Mouse (Mus musculus): ENCODE results near the gene Ints5. TPM values are rescaled to one million over a fixed set of nuclear protein-coding genes. Genes with fewer than 3 reads are reported as not detected.

Ints5 gene
- polyA plus RNA-seq, 1 experiment from 2014 or later: 48.1 TPM

DNA sequence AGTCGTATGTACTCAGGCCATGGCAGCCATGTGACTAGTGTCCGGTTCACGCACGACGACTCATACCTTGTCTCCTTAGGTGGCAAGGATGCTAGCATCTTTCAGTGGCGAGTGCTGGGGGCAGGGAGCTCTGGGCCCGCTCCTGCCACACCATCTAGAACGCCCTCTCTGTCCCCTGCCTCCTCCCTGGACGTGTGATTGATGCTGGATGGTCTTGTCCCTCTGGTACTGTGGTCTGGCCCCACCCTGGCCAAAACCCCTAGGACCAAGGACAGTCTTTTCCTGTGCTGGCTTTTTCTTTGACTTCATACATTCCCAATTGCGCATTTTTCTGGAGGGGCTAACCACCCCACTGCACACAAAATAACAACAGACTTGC, 48.3 kb downstream of the Ints5 start:
- H3K9me3 ChIP-seq: no peaks in the 10 kb centered on the region
- peaks cover 38% of the 10 kb centered on the region for H3K4me1 ChIP-seq
- peak; percentile 37 for ATAC-seq (ENCODE audit: low FRiP score)
- peak overlapping the region; percentile 83 for H3K9ac ChIP-seq
- WGBS: 36% methylated on average over 10 of the region's 10 CpGs
- H3K4me3 ChIP-seq (replicated peaks): peak overlapping the region; percentile 72
- peak overlapping the region; percentile 94 for H3K27ac ChIP-seq
- no peaks in the 10 kb centered on the region for H3K27me3 ChIP-seq
- peak overlapping the region; percentile 69 for H3K4me2 ChIP-seq
- H3K36me3 ChIP-seq (replicated peaks): peaks cover 28% of the 10 kb centered on the region

DNA sequence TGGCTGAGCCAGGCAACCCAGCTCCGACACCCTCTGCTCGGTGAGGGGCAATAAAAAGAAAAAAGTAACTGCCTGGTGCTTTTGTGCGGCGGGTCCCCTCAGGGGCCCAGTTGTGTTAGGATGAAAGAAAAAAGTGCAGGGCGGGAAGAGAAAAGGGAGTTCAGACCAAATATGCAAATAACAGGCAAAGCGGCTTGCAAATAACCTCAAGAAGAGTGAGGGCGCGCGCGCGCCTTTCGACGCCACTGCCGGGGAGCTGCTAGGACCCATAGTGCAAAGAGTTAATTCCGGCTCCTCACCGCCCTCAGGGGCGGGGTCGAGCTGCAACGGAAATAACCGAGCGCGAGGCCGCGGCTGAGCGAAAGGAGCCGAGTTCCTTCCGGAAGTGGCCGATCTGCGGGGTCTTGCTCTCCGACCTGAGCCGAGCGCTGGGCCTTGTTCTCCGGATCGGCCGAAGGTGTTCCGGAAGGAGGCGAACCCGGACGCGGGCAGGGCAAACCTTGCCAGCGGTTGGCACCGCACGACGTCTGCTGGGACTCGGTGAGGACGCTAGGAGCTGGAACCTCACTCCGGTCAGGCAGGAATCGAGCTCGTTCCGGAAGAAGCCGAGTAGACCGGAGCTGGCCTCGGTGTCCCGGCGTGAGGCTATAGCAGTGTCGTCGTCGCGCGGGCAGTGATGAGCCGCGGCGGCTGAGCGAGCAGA, 48.9 kb downstream of the Ints5 start, which contains the start of gene Mta2:
Gene Mta2 (plus strand): TSS at position 361 of the 703 bp plus-strand sequence.
- Histone ChIP-seq H3K4me1 (peaks cover 38% of the 10 kb centered on the region), H3K27ac (peak within 1 kb of the TSS; percentile 94), H3K4me3 (replicated peaks) (peak within 1 kb of the TSS; percentile 72), H3K36me3 (replicated peaks) (peaks cover 33% of the 10 kb centered on the region), H3K9ac (peak within 1 kb of the TSS; percentile 83), H3K9me3 (no peaks in the 10 kb centered on the region), H3K4me2 (peak within 1 kb of the TSS; percentile 69), H3K27me3 (no peaks in the 10 kb centered on the region)
- peak; percentile 93 for ATAC-seq (ENCODE audit: low FRiP score)
- under 1% methylated on average over 64 of the region's 64 CpGs for WGBS

DNA sequence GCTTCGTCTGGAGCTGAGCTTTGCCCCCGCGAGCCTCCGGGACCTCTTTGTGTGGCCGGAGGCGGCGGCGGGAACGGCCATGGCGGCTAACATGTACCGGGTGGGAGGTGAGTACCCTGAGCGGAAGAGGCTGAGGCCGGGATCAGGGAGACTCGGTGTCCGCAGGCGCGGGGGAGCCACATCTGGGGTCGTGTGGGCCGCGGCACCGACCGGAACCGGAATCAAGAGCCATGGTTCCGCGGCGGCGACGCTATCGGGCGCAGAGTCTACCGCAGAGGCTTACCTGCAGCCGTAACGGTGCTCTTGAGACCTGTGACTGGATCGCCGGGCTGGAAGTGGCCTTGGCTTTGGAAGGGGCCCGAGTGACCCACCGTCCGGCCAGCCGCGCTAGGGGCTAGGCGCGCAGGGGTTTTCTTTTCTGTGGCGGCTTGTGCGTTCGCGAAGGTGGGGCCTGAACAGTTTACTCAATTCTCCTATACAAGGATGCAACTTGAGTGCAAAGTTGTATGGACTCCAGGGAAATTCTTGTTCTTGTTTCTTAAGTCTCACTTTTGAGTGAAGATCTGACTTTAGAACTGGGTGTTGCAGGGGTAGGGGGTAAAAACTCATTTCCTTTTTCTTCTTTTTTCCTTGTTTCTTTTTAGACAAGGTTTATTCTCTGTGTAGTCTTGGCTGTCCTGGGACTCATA, 49.6 kb downstream of the Ints5 start:
- H3K9me3 ChIP-seq: no peaks in the 10 kb centered on the region
- under 1% methylated on average over 46 of the region's 46 CpGs for WGBS
- ATAC-seq (ENCODE audit: low FRiP score): peak; percentile 51
- no peaks in the 10 kb centered on the region for H3K27me3 ChIP-seq
- H3K4me3 ChIP-seq (replicated peaks): peak overlapping the region; percentile 72
- peaks cover 38% of the 10 kb centered on the region for H3K4me1 ChIP-seq
- H3K9ac ChIP-seq: peak overlapping the region; percentile 83
- peak overlapping the region; percentile 69 for H3K4me2 ChIP-seq
- H3K27ac ChIP-seq: peak overlapping the region; percentile 94
- peaks cover 40% of the 10 kb centered on the region for H3K36me3 ChIP-seq (replicated peaks)

DNA sequence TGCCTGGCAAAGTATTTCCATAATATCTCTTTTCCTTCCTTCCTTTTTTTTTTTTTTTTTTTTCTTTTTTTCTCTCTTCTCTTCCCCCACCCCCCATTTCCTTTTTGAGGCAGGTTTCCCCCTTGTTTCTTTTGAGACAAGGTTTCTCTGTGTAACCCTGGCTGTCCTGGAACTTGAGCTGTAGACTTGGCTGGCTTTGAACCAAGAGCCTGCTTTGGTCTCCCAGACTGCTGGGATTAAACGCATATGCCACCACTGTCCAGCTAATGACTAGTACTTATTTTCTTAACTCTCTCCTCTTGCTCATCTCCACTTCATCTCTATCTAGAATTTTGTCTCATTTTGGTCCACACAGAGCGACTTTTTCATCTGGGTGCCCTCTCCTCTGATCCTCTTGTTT, 50.2 kb downstream of the Ints5 start:
- H3K9me3 ChIP-seq: no peaks in the 10 kb centered on the region
- H3K27me3 ChIP-seq: no peaks in the 10 kb centered on the region
- H3K27ac ChIP-seq: no peak overlapping the region
- H3K4me1 ChIP-seq: peaks cover 38% of the 10 kb centered on the region
- peak overlapping the region; percentile 83 for H3K9ac ChIP-seq
- ATAC-seq (ENCODE audit: low FRiP score): no peak
- H3K36me3 ChIP-seq (replicated peaks): peaks cover 46% of the 10 kb centered on the region
- WGBS: 78% methylated on average over 2 of the region's 2 CpGs
- peak overlapping the region; percentile 72 for H3K4me3 ChIP-seq (replicated peaks)
- H3K4me2 ChIP-seq: peak overlapping the region; percentile 69

DNA sequence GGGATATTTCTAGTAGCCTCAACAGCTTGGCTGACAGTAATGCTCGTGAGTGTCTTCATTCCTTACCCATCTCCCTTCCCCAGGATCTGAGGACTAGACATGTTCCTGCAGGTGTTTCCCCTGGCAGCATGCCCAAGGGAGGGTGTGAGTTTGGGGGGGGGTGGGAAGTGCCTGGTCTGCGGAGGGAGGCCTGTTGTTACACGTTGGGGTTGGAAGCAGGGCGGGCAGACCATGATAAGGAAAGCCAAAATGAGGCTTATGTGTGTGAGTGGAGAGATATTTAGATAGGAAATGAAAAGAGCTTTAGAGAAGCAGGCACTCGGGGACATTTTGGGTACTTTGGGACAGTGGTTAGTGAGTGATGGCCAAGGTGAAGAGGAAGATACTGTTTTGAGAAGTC, 51.3 kb downstream of the Ints5 start:
- no peak for ATAC-seq (ENCODE audit: low FRiP score)

DNA sequence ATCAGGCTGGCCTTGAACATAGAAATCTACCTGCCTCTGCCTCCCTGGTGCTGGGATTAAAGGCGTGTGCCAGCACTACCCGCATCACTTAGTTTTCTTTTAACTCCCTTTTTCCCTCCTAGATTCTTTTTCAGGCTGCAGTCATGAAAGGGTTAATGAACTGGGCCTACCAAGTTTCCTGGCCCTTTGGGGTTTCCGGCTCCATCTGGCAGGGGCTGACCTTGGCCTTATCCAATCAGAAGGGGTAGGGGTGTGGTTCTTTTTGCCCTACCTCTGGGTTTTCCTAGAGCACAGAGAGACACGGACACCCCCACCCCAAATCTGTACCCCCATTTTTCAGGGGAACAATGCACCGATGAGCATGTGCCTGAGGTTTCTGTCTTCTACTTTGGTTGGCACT, 51.9 kb downstream of the Ints5 start:
- H3K36me3 ChIP-seq (replicated peaks): peaks cover 59% of the 10 kb centered on the region
- 46% methylated on average over 5 of the region's 5 CpGs for WGBS

More for the DNA sequence above, 51.3 kb downstream of the Ints5 start:
- Histone ChIP-seq H3K4me3 (replicated peaks) (peak overlapping the region; percentile 72; the same call in 1 of the 2 replicates), H3K27me3 (no peaks in the 10 kb centered on the region), H3K4me2 (peak overlapping the region; percentile 69), H3K36me3 (replicated peaks) (peaks cover 53% of the 10 kb centered on the region), H3K9ac (0 out of 2 replicates have a peak overlapping the region, but pooled peaks have one; percentile 1), H3K27ac (0 out of 2 replicates have a peak overlapping the region, but pooled peaks have one; percentile 3), H3K4me1 (peaks cover 38% of the 10 kb centered on the region), H3K9me3 (no peaks in the 10 kb centered on the region)
- WGBS: 78% methylated on average over 5 of the region's 5 CpGs

DNA sequence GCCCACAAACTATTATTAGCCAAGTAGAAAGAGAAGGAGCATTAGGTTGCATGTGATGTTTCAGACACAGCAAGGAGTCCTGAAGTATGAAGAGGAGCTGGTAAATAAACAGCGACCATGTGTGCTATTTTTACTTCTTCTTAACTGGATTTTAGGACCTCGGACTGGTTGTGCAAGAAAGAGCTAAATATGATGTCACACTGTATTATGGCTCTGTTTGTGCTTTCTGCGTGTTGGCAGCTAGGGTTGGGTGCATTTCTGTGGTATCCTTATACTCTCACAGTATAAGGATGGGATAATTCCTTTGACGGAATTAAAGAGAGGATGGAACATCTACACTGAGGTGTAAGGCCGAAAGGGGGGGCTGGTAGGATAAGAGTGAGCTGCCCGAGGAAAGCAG, 52.4 kb downstream of the Ints5 start:
- no peak for ATAC-seq (ENCODE audit: low FRiP score)

More for the DNA sequence above, 51.9 kb downstream of the Ints5 start:
- Histone ChIP-seq H3K27ac (0 out of 2 replicates have a peak overlapping the region, but pooled peaks have one; percentile 26), H3K4me1 (peaks cover 38% of the 10 kb centered on the region), H3K27me3 (no peaks in the 10 kb centered on the region), H3K9me3 (no peaks in the 10 kb centered on the region), H3K4me3 (replicated peaks) (peak overlapping the region; percentile 13; the same call in 1 of the 2 replicates), H3K4me2 (peak overlapping the region; percentile 69), H3K9ac (no peak overlapping the region)
- ATAC-seq (ENCODE audit: low FRiP score): no peak

DNA sequence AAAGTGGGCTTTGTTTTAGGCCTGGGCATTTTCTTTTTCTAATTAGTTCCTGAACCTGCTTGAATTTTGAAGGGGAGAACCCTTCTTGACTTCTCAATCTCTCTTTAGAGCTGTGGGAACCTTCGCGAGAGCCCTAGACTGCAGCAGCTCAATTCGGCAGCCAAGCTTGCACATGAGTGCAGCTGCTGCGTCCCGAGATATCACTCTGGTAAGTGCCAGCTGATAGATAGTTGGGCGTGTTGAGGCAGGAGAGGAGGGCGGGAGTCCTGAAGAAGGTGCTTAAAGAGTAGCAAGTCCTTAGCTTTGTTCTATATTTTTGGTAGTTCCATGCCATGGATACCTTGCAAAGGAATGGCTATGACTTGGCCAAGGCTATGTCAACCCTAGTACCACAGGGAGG, 54.1 kb downstream of the Ints5 start:
- Histone ChIP-seq H3K36me3 (replicated peaks) (peaks cover 81% of the 10 kb centered on the region), H3K4me1 (peaks cover 32% of the 10 kb centered on the region), H3K4me2 (no peak overlapping the region), H3K9me3 (no peaks in the 10 kb centered on the region), H3K27ac (no peak overlapping the region), H3K27me3 (no peaks in the 10 kb centered on the region), H3K9ac (no peak overlapping the region), H3K4me3 (replicated peaks) (no peak overlapping the region)
- ATAC-seq (ENCODE audit: low FRiP score): no peak
- WGBS: 93% methylated on average over 7 of the region's 7 CpGs

More for the DNA sequence above, 52.4 kb downstream of the Ints5 start:
- H3K4me1 ChIP-seq: peaks cover 38% of the 10 kb centered on the region
- H3K9ac ChIP-seq: no peak overlapping the region
- H3K27me3 ChIP-seq: no peaks in the 10 kb centered on the region
- peaks cover 64% of the 10 kb centered on the region for H3K36me3 ChIP-seq (replicated peaks)
- 0 out of 2 replicates have a peak overlapping the region, but pooled peaks have one; percentile 13 for H3K4me3 ChIP-seq (replicated peaks)
- WGBS: 90% methylated on average over 6 of the region's 6 CpGs
- 0 out of 2 replicates have a peak overlapping the region, but pooled peaks have one; percentile 26 for H3K27ac ChIP-seq
- H3K9me3 ChIP-seq: no peaks in the 10 kb centered on the region
- H3K4me2 ChIP-seq: peak overlapping the region; percentile 69

Small RNAs within 50 kb of the gene (microRNA-seq; reads per million reads assigned to microRNA genes)
- not detected for gene Mir5136

Other genes starting within 250 kb of the Ints5 start
- 0.10 and 0.27 TPM in 2 replicates for gene Chrm1, start 229.2 kb upstream of the Ints5 start, polyA plus RNA-seq (2016; fragmentation: Nextera tagmentation; extraction: Ambion mirVana)
- 140 and 143 TPM in 2 replicates for gene Slc3a2, start 169.6 kb upstream of the Ints5 start, polyA plus RNA-seq (2016; fragmentation: Nextera tagmentation; extraction: Ambion mirVana)
- gene Wdr74, start 157.2 kb upstream of the Ints5 start, polyA plus RNA-seq (2016; fragmentation: Nextera tagmentation; extraction: Ambion mirVana): 83.7 and 85.9 TPM in 2 replicates
- 2.8 and 3.7 TPM in 2 replicates for gene 1700092M07Rik, start 152.3 kb upstream of the Ints5 start, polyA plus RNA-seq (2016; fragmentation: Nextera tagmentation; extraction: Ambion mirVana)
- gene Stx5a, start 151.6 kb upstream of the Ints5 start, polyA plus RNA-seq (2016; fragmentation: Nextera tagmentation; extraction: Ambion mirVana): 108 and 114 TPM in 2 replicates
- gene Nxf1, start 135.9 kb upstream of the Ints5 start, polyA plus RNA-seq (2016; fragmentation: Nextera tagmentation; extraction: Ambion mirVana): 206 and 225 TPM in 2 replicates
- 203 and 210 TPM in 2 replicates for gene Tmem223, start 122.0 kb upstream of the Ints5 start, polyA plus RNA-seq (2016; fragmentation: Nextera tagmentation; extraction: Ambion mirVana)
- 34.4 and 36.9 TPM in 2 replicates for gene Tmem179b, start 118.5 kb upstream of the Ints5 start, polyA plus RNA-seq (2016; fragmentation: Nextera tagmentation; extraction: Ambion mirVana)
- 35.9 and 41.5 TPM in 2 replicates for gene Taf6l, start 106.6 kb upstream of the Ints5 start, polyA plus RNA-seq (2016; fragmentation: Nextera tagmentation; extraction: Ambion mirVana)
- 158 and 161 TPM in 2 replicates for gene Polr2g, start 94.4 kb upstream of the Ints5 start, polyA plus RNA-seq (2016; fragmentation: Nextera tagmentation; extraction: Ambion mirVana)
- gene Zbtb3, start 90.5 kb upstream of the Ints5 start, polyA plus RNA-seq (2016; fragmentation: Nextera tagmentation; extraction: Ambion mirVana): 6.6 and 7.9 TPM in 2 replicates
- 78.7 and 83.9 TPM in 2 replicates for gene Ttc9c, start 73.7 kb upstream of the Ints5 start, polyA plus RNA-seq (2016; fragmentation: Nextera tagmentation; extraction: Ambion mirVana)
- gene Hnrnpul2, start 73.0 kb upstream of the Ints5 start, polyA plus RNA-seq (2016; fragmentation: Nextera tagmentation; extraction: Ambion mirVana): 7.2 and 7.8 TPM in 2 replicates
- gene AC129217.1, start 63.2 kb upstream of the Ints5 start, polyA plus RNA-seq (2016; fragmentation: Nextera tagmentation; extraction: Ambion mirVana): not detected in 2 replicates
- gene Bscl2, start 55.5 kb upstream of the Ints5 start, polyA plus RNA-seq (2016; fragmentation: Nextera tagmentation; extraction: Ambion mirVana): 57.5 and 62.9 TPM in 2 replicates
- gene Gng3, start 53.8 kb upstream of the Ints5 start, polyA plus RNA-seq (2016; fragmentation: Nextera tagmentation; extraction: Ambion mirVana): 131 and 139 TPM in 2 replicates
- gene Lrrn4cl, start 42.2 kb upstream of the Ints5 start, polyA plus RNA-seq (2016; fragmentation: Nextera tagmentation; extraction: Ambion mirVana): 0.26 and 0.60 TPM in 2 replicates
- 178 and 182 TPM in 2 replicates for gene Ubxn1, start 21.5 kb upstream of the Ints5 start, polyA plus RNA-seq (2016; fragmentation: Nextera tagmentation; extraction: Ambion mirVana)
- 55.2 and 57.3 TPM in 2 replicates for gene Uqcc3, start 12.1 kb upstream of the Ints5 start, polyA plus RNA-seq (2016; fragmentation: Nextera tagmentation; extraction: Ambion mirVana)
- gene Lbhd1, start 9.3 kb upstream of the Ints5 start, polyA plus RNA-seq (2016; fragmentation: Nextera tagmentation; extraction: Ambion mirVana): 104 and 119 TPM in 2 replicates
- gene Gm49403, start 9.1 kb upstream of the Ints5 start, polyA plus RNA-seq (2016; fragmentation: Nextera tagmentation; extraction: Ambion mirVana): not detected in 2 replicates
- gene 1810009A15Rik, start 4.2 kb upstream of the Ints5 start, polyA plus RNA-seq (2016; fragmentation: Nextera tagmentation; extraction: Ambion mirVana): 91.0 and 104 TPM in 2 replicates
- gene Gm49416, start 4.1 kb upstream of the Ints5 start, polyA plus RNA-seq (2016; fragmentation: Nextera tagmentation; extraction: Ambion mirVana): not detected in 2 replicates
- 106 and 113 TPM in 2 replicates for gene Ganab, start 5.1 kb downstream of the Ints5 start, polyA plus RNA-seq (2016; fragmentation: Nextera tagmentation; extraction: Ambion mirVana)
- gene B3gat3, start 27.4 kb downstream of the Ints5 start, polyA plus RNA-seq (2016; fragmentation: Nextera tagmentation; extraction: Ambion mirVana): 64.4 and 64.8 TPM in 2 replicates
- 1.3 and 2.5 TPM in 2 replicates for gene Rom1, start 36.4 kb downstream of the Ints5 start, polyA plus RNA-seq (2016; fragmentation: Nextera tagmentation; extraction: Ambion mirVana)
- 13.2 and 13.8 TPM in 2 replicates for gene Eml3, start 36.5 kb downstream of the Ints5 start, polyA plus RNA-seq (2016; fragmentation: Nextera tagmentation; extraction: Ambion mirVana)
- 193 and 206 TPM in 2 replicates for gene Mta2, start 48.9 kb downstream of the Ints5 start, polyA plus RNA-seq (2016; fragmentation: Nextera tagmentation; extraction: Ambion mirVana)
- 36.9 and 37.0 TPM in 2 replicates for gene Tut1, start 60.8 kb downstream of the Ints5 start, polyA plus RNA-seq (2016; fragmentation: Nextera tagmentation; extraction: Ambion mirVana)
- gene Eef1g, start 74.0 kb downstream of the Ints5 start, polyA plus RNA-seq (2016; fragmentation: Nextera tagmentation; extraction: Ambion mirVana): 365 and 373 TPM in 2 replicates
- gene Ahnak, start 96.3 kb downstream of the Ints5 start, polyA plus RNA-seq (2016; fragmentation: Nextera tagmentation; extraction: Ambion mirVana): 6.4 and 8.5 TPM in 2 replicates
- not detected in 2 replicates for gene Scgb1a1, start 195.0 kb downstream of the Ints5 start, polyA plus RNA-seq (2016; fragmentation: Nextera tagmentation; extraction: Ambion mirVana)
- gene Asrgl1, start 242.6 kb downstream of the Ints5 start, polyA plus RNA-seq (2016; fragmentation: Nextera tagmentation; extraction: Ambion mirVana): 24.1 and 25.7 TPM in 2 replicates

Data from forebrain, embryonic 12.5 days (tissue).